Mouse (Mus musculus) embryo, embryonic 11 days (tissue): ENCODE data around the gene Card10.

Experiments
- DNase-seq: peaks from one replicate; pipeline ENCODE4 v3.0.0-alpha.2; 2015

Gene Card10

GRCm38 (mm10) chr15:78730315-78731049, 72.4 kb downstream of the Card10 start:
- no peak for DNase-seq

DNA sequence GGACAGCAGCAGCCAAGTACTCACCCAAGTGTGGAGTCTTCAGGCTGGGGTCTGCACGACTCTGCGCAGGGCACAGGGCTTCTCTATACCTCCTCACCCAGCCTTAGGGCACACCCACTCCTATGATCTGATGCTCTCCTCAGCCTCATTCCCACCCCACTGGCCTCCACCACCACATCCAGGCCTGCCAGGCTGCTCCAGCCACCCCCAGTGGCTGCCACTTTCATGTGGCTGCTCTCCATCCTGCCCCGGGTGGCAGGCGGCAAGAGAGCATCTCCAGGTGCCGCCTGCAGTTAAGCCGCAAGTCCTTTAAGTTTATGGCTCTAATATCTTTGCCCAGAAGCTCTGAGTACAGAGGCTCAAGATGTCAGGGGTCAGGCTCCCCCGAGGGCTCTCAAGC, 76.1 kb downstream of the Card10 start:
- no peak for DNase-seq
